Mouse (Mus musculus): ENCODE measurements around the gene Dexi. TPM values are rescaled to one million over a fixed set of nuclear protein-coding genes. Genes with fewer than 3 reads are reported as not detected.
A peak's percentile ranks its signal among the peaks of the same experiment; 100 is the strongest.

The Dexi gene
- total and polyA plus RNA-seq, 2 experiments = 8.9 to 70.0 TPM

DNA sequence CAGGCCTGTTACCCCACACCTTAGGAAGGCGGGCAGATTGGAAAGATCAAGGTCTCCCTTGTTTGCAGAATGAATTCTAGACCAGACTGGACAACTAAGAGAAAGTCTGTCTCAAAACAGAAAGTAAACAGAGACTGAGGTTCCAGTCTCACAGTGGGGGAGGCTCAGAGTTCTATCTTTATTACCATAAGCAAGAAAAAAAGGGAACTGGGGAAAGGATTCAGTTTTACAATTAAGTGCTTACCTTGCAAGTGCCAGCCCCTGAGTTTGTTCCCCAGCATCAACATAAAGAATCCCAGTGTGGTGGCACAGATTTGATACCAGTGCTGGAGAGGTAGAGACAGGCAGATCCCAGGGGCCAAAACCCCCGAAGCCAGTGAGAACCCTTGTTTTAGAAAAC, 66.9 kb downstream of the Dexi start:
- Histone ChIP-seq H3K9ac (ENCODE audit: low read depth, low read length) (no peak overlapping the region), H3K27ac (replicated peaks; ENCODE audit: insufficient read depth, low read depth, low read length) (no peak overlapping the region), H3K4me1 (ENCODE audit: control insufficient read depth, insufficient read depth, low read length) (peaks cover 4% of the 10 kb centered on the region; the same call in 1 of the 2 replicates), H3K4me3 (ENCODE audit: insufficient read depth, low read depth, low read length) (no peak overlapping the region), H3K79me2 (ENCODE audit: control insufficient read depth, insufficient read depth, low read length) (no peaks in the 10 kb centered on the region), H3K27me3 (ENCODE audit: control insufficient read depth, insufficient read depth, low read length) (no peaks in the 10 kb centered on the region), H3K36me3 (ENCODE audit: control insufficient read depth, insufficient read depth, low read length) (no peaks in the 10 kb centered on the region)
- TF ChIP-seq CTCF (IDR thresholded peaks at IDR 0.05; ENCODE audit: low read depth, low read length) (no peak), POLR2A (IDR thresholded peaks at IDR 0.05; ENCODE audit: extremely low read depth, insufficient read depth, low read length) (no peak)
- WGBS = 48% methylated on average over 2 of the region's 2 CpGs
- DNase-seq (ENCODE audit: extremely low read depth, low read depth, low spot score) = peak; percentile 69

DNA sequence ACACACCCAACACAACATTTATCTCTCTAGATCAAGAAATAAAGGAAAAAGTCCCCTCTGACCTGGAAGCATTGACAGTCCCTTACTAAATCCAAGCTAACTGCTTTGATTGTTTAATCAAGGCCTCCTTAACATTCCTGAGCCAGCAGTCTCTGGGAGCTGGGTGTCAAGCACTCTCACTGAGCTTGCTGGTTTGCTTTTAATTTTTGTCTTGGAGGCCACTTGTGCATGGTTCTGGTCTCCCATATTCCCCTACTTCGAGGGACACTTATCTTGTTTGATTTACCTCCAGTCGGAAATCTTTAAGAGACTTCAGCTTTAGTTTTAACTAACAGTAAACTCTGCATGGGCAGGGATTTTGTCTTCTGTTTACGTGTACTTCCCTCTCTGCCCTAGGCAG, 67.9 kb downstream of the Dexi start:
- Histone ChIP-seq H3K27me3 (ENCODE audit: control insufficient read depth, insufficient read depth, low read length) (no peaks in the 10 kb centered on the region), H3K4me3 (ENCODE audit: insufficient read depth, low read depth, low read length) (no peak overlapping the region), H3K27ac (replicated peaks; ENCODE audit: insufficient read depth, low read depth, low read length) (no peak overlapping the region), H3K79me2 (ENCODE audit: control insufficient read depth, insufficient read depth, low read length) (no peaks in the 10 kb centered on the region), H3K4me1 (ENCODE audit: control insufficient read depth, insufficient read depth, low read length) (peaks cover 4% of the 10 kb centered on the region; the same call in 1 of the 2 replicates), H3K36me3 (ENCODE audit: control insufficient read depth, insufficient read depth, low read length) (no peaks in the 10 kb centered on the region), H3K9ac (ENCODE audit: low read depth, low read length) (no peak overlapping the region)
- WGBS = 67% methylated on average over 3 of the region's 3 CpGs
- DNase-seq (ENCODE audit: extremely low read depth, low read depth, low spot score) = no peak
- no peak for TF ChIP-seq POLR2A (IDR thresholded peaks at IDR 0.05; ENCODE audit: extremely low read depth, insufficient read depth, low read length)
- TF ChIP-seq CTCF (IDR thresholded peaks at IDR 0.05; ENCODE audit: low read depth, low read length) = no peak

DNA sequence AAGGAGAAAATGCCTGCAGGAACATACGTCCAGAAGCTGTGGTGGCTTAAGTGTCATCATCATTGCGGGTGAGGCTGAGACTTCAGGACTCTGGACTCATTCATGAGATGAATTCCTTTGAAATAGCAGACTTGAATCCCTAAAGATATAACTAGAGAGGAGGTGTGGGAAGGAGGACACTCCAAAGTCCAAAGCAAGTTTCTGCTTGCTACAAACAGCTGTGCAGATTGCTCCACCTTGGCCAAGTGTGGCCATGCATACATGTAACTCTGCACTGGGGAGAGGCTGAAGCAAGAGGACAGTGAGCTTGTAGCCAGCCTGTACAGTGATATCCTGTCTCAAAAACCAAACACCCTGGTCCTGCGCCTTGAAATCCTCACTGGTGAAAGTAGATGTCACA, 70.9 kb downstream of the Dexi start:
- DNase-seq (ENCODE audit: extremely low read depth, low read depth, low spot score) = no peak
- H3K27me3 ChIP-seq (ENCODE audit: control insufficient read depth, insufficient read depth, low read length) = no peaks in the 10 kb centered on the region

DNA sequence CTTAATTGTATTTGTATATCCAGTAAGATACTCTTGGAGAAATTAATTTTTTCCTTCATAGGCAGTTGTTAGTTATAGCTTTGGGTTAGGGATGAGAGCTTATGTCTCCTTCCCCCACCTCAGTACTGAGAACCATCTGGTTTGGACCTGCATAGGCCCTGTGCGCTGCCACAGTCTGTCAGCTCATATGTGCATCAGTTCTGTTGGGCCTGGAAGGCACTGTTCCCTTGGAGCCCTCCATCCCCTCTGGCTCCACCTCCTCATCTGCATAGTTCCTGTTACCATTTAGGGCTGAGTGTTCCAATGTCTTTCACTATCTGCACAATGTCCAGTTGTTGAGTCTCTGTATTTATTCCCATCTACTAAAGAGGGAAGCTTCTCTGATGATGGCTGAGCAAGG, 74.7 kb downstream of the Dexi start:
- Histone ChIP-seq H3K36me3 (ENCODE audit: control insufficient read depth, insufficient read depth, low read length) (no peaks in the 10 kb centered on the region), H3K4me1 (ENCODE audit: control insufficient read depth, insufficient read depth, low read length) (peaks cover 8% of the 10 kb centered on the region; the same call in 1 of the 2 replicates), H3K9ac (ENCODE audit: low read depth, low read length) (no peak overlapping the region), H3K27me3 (ENCODE audit: control insufficient read depth, insufficient read depth, low read length) (no peaks in the 10 kb centered on the region), H3K79me2 (ENCODE audit: control insufficient read depth, insufficient read depth, low read length) (no peaks in the 10 kb centered on the region), H3K27ac (replicated peaks; ENCODE audit: insufficient read depth, low read depth, low read length) (no peak overlapping the region), H3K4me3 (ENCODE audit: insufficient read depth, low read depth, low read length) (no peak overlapping the region)
- 88% methylated on average over 1 of the region's 1 CpGs for WGBS
- TF ChIP-seq POLR2A (IDR thresholded peaks at IDR 0.05; ENCODE audit: extremely low read depth, insufficient read depth, low read length) (no peak), CTCF (IDR thresholded peaks at IDR 0.05; ENCODE audit: low read depth, low read length) (no peak)
- DNase-seq (ENCODE audit: extremely low read depth, low read depth, low spot score) = no peak

More for the DNA sequence above, 70.9 kb downstream of the Dexi start:
- Histone ChIP-seq H3K4me1 (ENCODE audit: control insufficient read depth, insufficient read depth, low read length) (peaks cover 4% of the 10 kb centered on the region; the same call in 1 of the 2 replicates), H3K27ac (replicated peaks; ENCODE audit: insufficient read depth, low read depth, low read length) (no peak overlapping the region), H3K36me3 (ENCODE audit: control insufficient read depth, insufficient read depth, low read length) (no peaks in the 10 kb centered on the region), H3K79me2 (ENCODE audit: control insufficient read depth, insufficient read depth, low read length) (no peaks in the 10 kb centered on the region), H3K4me3 (ENCODE audit: insufficient read depth, low read depth, low read length) (no peak overlapping the region), H3K9ac (ENCODE audit: low read depth, low read length) (no peak overlapping the region)
- TF ChIP-seq CTCF (IDR thresholded peaks at IDR 0.05; ENCODE audit: low read depth, low read length) = no peak
- TF ChIP-seq POLR2A (IDR thresholded peaks at IDR 0.05; ENCODE audit: extremely low read depth, insufficient read depth, low read length) = no peak
- 93% methylated on average over 3 of the region's 3 CpGs for WGBS

DNA sequence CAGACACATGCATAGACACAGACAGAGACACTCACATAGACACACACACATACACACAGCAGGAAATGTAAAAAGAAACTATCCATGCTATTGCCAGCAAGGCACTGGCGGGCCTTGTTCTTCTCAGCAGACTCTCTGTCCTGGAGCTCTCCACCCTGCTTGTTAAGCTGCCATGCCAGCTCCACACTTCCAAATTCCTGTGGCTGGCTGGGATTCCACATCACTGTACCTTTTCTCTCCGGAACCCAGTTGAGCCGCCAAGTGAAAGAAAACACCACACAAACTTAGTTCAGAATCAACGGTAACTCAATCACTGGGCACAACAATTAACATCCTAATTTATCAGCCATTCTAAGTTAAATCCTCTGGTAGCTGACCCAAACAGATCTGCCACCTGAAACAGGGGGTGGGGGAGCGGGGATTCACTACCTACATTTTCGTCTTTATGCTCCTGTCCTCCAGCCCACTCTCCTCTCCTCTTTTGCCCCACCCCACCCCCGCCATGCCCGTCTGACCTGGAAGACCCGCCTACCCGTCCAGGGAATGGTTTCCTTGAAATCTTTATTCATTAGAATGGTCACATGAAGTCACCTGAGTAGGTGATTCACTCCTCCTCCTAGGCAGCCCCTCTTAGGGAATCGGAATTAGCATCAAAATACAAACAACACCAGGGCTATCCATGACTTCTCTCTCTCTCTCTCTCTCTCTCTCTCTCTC, 75.3 kb downstream of the Dexi start:
- 82% methylated on average over 11 of the region's 11 CpGs for WGBS
- no peaks in the 10 kb centered on the region for H3K27me3 ChIP-seq (ENCODE audit: control insufficient read depth, insufficient read depth, low read length)
- H3K36me3 ChIP-seq (ENCODE audit: control insufficient read depth, insufficient read depth, low read length) = no peaks in the 10 kb centered on the region
- peaks cover 8% of the 10 kb centered on the region; the same call in 1 of the 2 replicates for H3K4me1 ChIP-seq (ENCODE audit: control insufficient read depth, insufficient read depth, low read length)
- no peaks in the 10 kb centered on the region for H3K79me2 ChIP-seq (ENCODE audit: control insufficient read depth, insufficient read depth, low read length)
- no peak overlapping the region for H3K4me3 ChIP-seq (ENCODE audit: insufficient read depth, low read depth, low read length)
- no peak overlapping the region for H3K27ac ChIP-seq (replicated peaks; ENCODE audit: insufficient read depth, low read depth, low read length)
- H3K9ac ChIP-seq (ENCODE audit: low read depth, low read length) = no peak overlapping the region
- DNase-seq (ENCODE audit: extremely low read depth, low read depth, low spot score) = no peak
- TF ChIP-seq CTCF (IDR thresholded peaks at IDR 0.05; ENCODE audit: low read depth, low read length) = no peak
- TF ChIP-seq POLR2A (IDR thresholded peaks at IDR 0.05; ENCODE audit: extremely low read depth, insufficient read depth, low read length) = no peak

DNA sequence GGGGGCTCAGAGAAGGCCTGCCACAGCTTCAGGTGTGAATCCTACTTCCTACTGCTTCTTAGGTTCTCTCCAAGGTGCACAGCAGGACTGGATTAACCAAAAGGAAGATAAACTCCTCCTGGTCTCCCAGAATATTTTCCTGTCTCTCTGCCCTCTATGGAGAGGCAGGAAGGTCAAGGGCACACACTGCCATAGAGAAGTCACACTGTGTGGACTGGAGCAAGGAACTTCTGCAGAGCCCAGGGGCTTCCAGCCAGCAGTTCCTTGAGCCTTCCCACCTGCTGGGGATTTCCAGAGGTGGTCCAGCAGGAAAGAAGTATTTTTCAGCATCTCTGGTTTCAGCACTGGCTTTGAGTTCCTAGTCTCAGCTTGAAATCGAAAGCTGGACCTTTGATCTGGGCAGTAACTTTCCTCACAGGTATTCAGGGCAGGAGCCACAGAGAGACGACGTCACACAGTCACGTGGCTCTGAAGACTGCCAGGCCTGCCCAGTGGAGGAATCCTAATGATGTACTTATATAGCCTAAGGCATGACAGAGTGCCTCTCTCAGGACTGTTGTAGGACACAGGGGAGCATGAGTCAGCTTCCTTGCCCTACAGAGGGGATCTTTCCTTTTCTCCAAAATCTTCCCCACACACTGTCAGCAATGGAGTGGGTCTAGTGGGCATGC, 77.7 kb downstream of the Dexi start:
- DNase-seq (ENCODE audit: extremely low read depth, low read depth, low spot score) = peak; percentile 83
- no peaks in the 10 kb centered on the region for H3K27me3 ChIP-seq (ENCODE audit: control insufficient read depth, insufficient read depth, low read length)
- no peak overlapping the region for H3K9ac ChIP-seq (ENCODE audit: low read depth, low read length)
- H3K4me3 ChIP-seq (ENCODE audit: insufficient read depth, low read depth, low read length) = no peak overlapping the region
- no peaks in the 10 kb centered on the region for H3K36me3 ChIP-seq (ENCODE audit: control insufficient read depth, insufficient read depth, low read length)
- peak overlapping the region; percentile 58 for H3K27ac ChIP-seq (replicated peaks; ENCODE audit: insufficient read depth, low read depth, low read length)
- H3K79me2 ChIP-seq (ENCODE audit: control insufficient read depth, insufficient read depth, low read length) = no peaks in the 10 kb centered on the region
- 11% methylated on average over 4 of the region's 4 CpGs for WGBS
- H3K4me1 ChIP-seq (ENCODE audit: control insufficient read depth, insufficient read depth, low read length) = peaks cover 8% of the 10 kb centered on the region; the same call in 1 of the 2 replicates
- no peak for TF ChIP-seq POLR2A (IDR thresholded peaks at IDR 0.05; ENCODE audit: extremely low read depth, insufficient read depth, low read length)
- no peak for TF ChIP-seq CTCF (IDR thresholded peaks at IDR 0.05; ENCODE audit: low read depth, low read length)
